Mouse (Mus musculus): ENCODE measurements around the gene Epb41l2.

Gene Epb41l2

GRCm38 (mm10) chr10:25499323-25500071 is 139.9 kb downstream of the Epb41l2 start:
- no peak for DNase-seq (ENCODE audit: low spot score in 2 of 2)

GRCm38 (mm10) chr10:25503250-25503649 is 143.7 kb downstream of the Epb41l2 start:
- DNase-seq (ENCODE audit: low spot score in 2 of 2) = no peak

GRCm38 (mm10) chr10:25513821-25514220 is 154.2 kb downstream of the Epb41l2 start:
- no peak for DNase-seq (ENCODE audit: low spot score in 2 of 2)

- no peak for DNase-seq (ENCODE audit: low spot score in 2 of 2)
Observed at GRCm38 (mm10) chr10:25519954-25520353, 160.4 kb downstream of the Epb41l2 start.

GRCm38 (mm10) chr10:25520428-25520827 is 160.8 kb downstream of the Epb41l2 start:
- DNase-seq (ENCODE audit: low spot score in 2 of 2) = no peak

GRCm38 (mm10) chr10:25523727-25524126 is 164.1 kb downstream of the Epb41l2 start:
- DNase-seq (ENCODE audit: low spot score in 2 of 2) = no peak

- DNase-seq (ENCODE audit: low spot score in 2 of 2) = no peak
Observed at GRCm38 (mm10) chr10:25526156-25526555, 166.6 kb downstream of the Epb41l2 start.

- DNase-seq (ENCODE audit: low spot score in 2 of 2) = no peak
Observed at GRCm38 (mm10) chr10:25526622-25527021, 167.0 kb downstream of the Epb41l2 start.

GRCm38 (mm10) chr10:25527126-25527525 is 167.5 kb downstream of the Epb41l2 start:
- no peak for DNase-seq (ENCODE audit: low spot score in 2 of 2)

GRCm38 (mm10) chr10:25531335-25531734 is 171.7 kb downstream of the Epb41l2 start:
- DNase-seq (ENCODE audit: low spot score in 2 of 2) = no peak

- DNase-seq (ENCODE audit: low spot score in 2 of 2) = no peak
Observed at GRCm38 (mm10) chr10:25533105-25533504, 173.5 kb downstream of the Epb41l2 start.

- DNase-seq (ENCODE audit: low spot score in 2 of 2) = no peak
Observed at GRCm38 (mm10) chr10:25533513-25534246, 174.1 kb downstream of the Epb41l2 start.

GRCm38 (mm10) chr10:25534467-25534866 is 174.9 kb downstream of the Epb41l2 start:
- no peak for DNase-seq (ENCODE audit: low spot score in 2 of 2)

- DNase-seq (ENCODE audit: low spot score in 2 of 2) = no peak
Observed at GRCm38 (mm10) chr10:25535891-25536331, 176.3 kb downstream of the Epb41l2 start, which contains the start of gene Smlr1. Gene Smlr1 (minus strand): TSS chr10:25536267.

GRCm38 (mm10) chr10:25536621-25537020 is 177.0 kb downstream of the Epb41l2 start:
- DNase-seq (ENCODE audit: low spot score in 2 of 2) = no peak

- no peak for DNase-seq (ENCODE audit: low spot score in 2 of 2)
Observed at GRCm38 (mm10) chr10:25538738-25539137, 179.1 kb downstream of the Epb41l2 start.

GRCm38 (mm10) chr10:25539146-25539770 is 179.7 kb downstream of the Epb41l2 start:
- DNase-seq (ENCODE audit: low spot score in 2 of 2) = peak; percentile 45 to 63

- no peak for DNase-seq (ENCODE audit: low spot score in 2 of 2)
Observed at GRCm38 (mm10) chr10:25539771-25540168, 180.2 kb downstream of the Epb41l2 start.

- DNase-seq (ENCODE audit: low spot score in 2 of 2) = no peak
Observed at GRCm38 (mm10) chr10:25541097-25541496, 181.5 kb downstream of the Epb41l2 start.

GRCm38 (mm10) chr10:25552936-25553335 is 193.3 kb downstream of the Epb41l2 start:
- DNase-seq (ENCODE audit: low spot score in 2 of 2) = no peak

GRCm38 (mm10) chr10:25571319-25572240 is 212.0 kb downstream of the Epb41l2 start:
- no peak for DNase-seq (ENCODE audit: low spot score in 2 of 2)
